11 mouse cellular contexts compared by ENCODE assay signal in the genomic region with DNA sequence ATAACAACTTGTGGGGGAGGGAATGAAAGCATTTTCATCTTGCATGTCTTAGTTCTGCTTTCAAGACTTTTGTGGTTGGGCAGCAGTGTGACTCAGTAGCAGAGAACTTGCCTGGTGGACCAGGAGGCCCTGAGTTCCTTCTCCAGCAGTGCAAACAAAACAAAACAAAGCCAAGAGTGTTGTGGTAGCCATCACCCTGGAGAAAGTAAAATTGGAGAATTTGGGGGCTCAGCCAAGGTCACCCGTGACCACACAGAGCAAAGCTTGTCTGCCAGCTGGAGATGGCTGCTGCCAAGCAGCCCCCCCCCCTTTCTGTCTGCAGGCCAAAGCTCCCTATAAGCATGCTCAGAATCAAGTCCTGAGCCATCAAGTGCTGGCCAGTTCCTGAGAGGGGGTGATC.
A peak's percentile ranks its signal among the peaks of the same experiment; 100 is the strongest.
DNase-seq lines count a peak whose midpoint lies in the region; ATAC-seq and TF ChIP-seq lines count a peak whose summit lies in the region.
"Had no signal": no experiment of that assay in that cellular context is flagged by ENCODE, and none has a peak within 500 bp of the region (broad histone marks: within the 10 kb centered on the region; RNA-seq: fewer than 3 reads in every experiment).

No protein-coding gene starts in this region.

- no peak overlapping the region for H3K9ac ChIP-seq in lung, postnatal 0 days (replicated peaks; ENCODE audit: low read depth)

- no peaks in the 10 kb centered on the region for H3K27me3 ChIP-seq in lung, postnatal 0 days (replicated peaks; ENCODE audit: insufficient read depth, low read length)
- H3K27me3 ChIP-seq in C2C12 (ENCODE audit: control insufficient read depth, insufficient read depth, insufficient read length) (no peaks in the 10 kb centered on the region), myocyte (ENCODE audit: control insufficient read depth, insufficient read depth, insufficient read length) (no peaks in the 10 kb centered on the region)
- H3K27me3 ChIP-seq in heart, embryonic 10.5 days (ENCODE audit: insufficient read depth, poor library complexity, severe bottlenecking) = peaks cover 51% of the 10 kb centered on the region

- no peak overlapping the region for H3K4me2 ChIP-seq in lung, postnatal 0 days (replicated peaks; ENCODE audit: low read depth, low read length)
- peak overlapping the region; percentile 38 for H3K4me2 ChIP-seq in myocyte (ENCODE audit: low read depth)
- H3K4me2 ChIP-seq: heart, embryonic 11.5 days had no signal

- H3ac ChIP-seq in C2C12 (ENCODE audit: control insufficient read depth, insufficient read length, low read depth) (no peak overlapping the region), myocyte (ENCODE audit: control insufficient read depth, insufficient read length) (no peak overlapping the region)

- H3K4me1 ChIP-seq in lung, postnatal 0 days (ENCODE audit: insufficient read depth, low read depth, low read length) = no peaks in the 10 kb centered on the region
- H3K4me1 ChIP-seq in heart, embryonic 10.5 days = no peaks in the 10 kb centered on the region

- no peak for TF ChIP-seq EP300 in lung, postnatal 0 days (IDR thresholded peaks at IDR 0.05)

- no peak for ATAC-seq in lung, postnatal 0 days

- H3K9me3 ChIP-seq in lung, postnatal 0 days (ENCODE audit: low read length) = no peaks in the 10 kb centered on the region
- no peaks in the 10 kb centered on the region for H3K9me3 ChIP-seq in heart, embryonic 10.5 days

- no peaks in the 10 kb centered on the region for H3K36me3 ChIP-seq in lung, postnatal 0 days (ENCODE audit: insufficient read depth, low read length)
- H3K36me3 ChIP-seq in C2C12 (ENCODE audit: control insufficient read depth, insufficient read depth) (no peaks in the 10 kb centered on the region), myocyte (ENCODE audit: control insufficient read depth, insufficient read depth) (no peaks in the 10 kb centered on the region)
- H3K36me3 ChIP-seq in heart, embryonic 10.5 days = no peaks in the 10 kb centered on the region

- no peak for TF ChIP-seq POLR2A in brain, embryonic 14.5 days (IDR thresholded peaks at IDR 0.05; ENCODE audit: borderline replicate concordance, extremely low read depth, insufficient read depth, insufficient read length, poor library complexity, severe bottlenecking)
- TF ChIP-seq POLR2A in myocyte (IDR thresholded peaks at IDR 0.05; ENCODE audit: insufficient read length, low read depth) = no peak

- H3K27ac ChIP-seq in lung, postnatal 0 days (ENCODE audit: low read length) = no peak overlapping the region
- H3K27ac ChIP-seq in heart, embryonic 10.5 days = no peak overlapping the region

- peak; percentile 39 for DNase-seq in lung, postnatal 36 days
- no peak for DNase-seq in lung, postnatal 0 days (ENCODE audit: low spot score)
- DNase-seq in brain, embryonic 14.5 days (ENCODE audit: low read depth) = peak; percentile 43
- no peak for DNase-seq in heart, embryonic 10.5 days (ENCODE audit: low spot score)
- DNase-seq in kidney, postnatal 36 days = no peak
- DNase-seq: adrenal gland, adult 2 months; cerebellum, adult 11 months; thymus, adult 2 months had no signal

- no peak overlapping the region for H3K4me3 ChIP-seq in lung, postnatal 0 days (ENCODE audit: low read depth, low read length)
- no peak overlapping the region for H3K4me3 ChIP-seq in C2C12 (ENCODE audit: insufficient read depth, poor library complexity, severe bottlenecking)
- no peak overlapping the region for H3K4me3 ChIP-seq in myocyte
- no peak overlapping the region for H3K4me3 ChIP-seq in heart, embryonic 10.5 days

- no peaks in the 10 kb centered on the region for H3K79me2 ChIP-seq in C2C12 (ENCODE audit: control insufficient read depth, insufficient read depth)
- H3K79me2 ChIP-seq in myocyte (ENCODE audit: control insufficient read depth, insufficient read depth) = no peaks in the 10 kb centered on the region

- WGBS in lung, postnatal 0 days = 60% methylated on average over 1 of the region's 1 CpGs
- WGBS in heart, embryonic 10.5 days = 64% methylated on average over 1 of the region's 1 CpGs

- no peak for TF ChIP-seq CTCF in lung, postnatal 0 days (IDR thresholded peaks at IDR 0.05)
- no peak for TF ChIP-seq CTCF in C2C12 (IDR thresholded peaks at IDR 0.05; ENCODE audit: control insufficient read depth, insufficient read depth, insufficient read length)
- no peak for TF ChIP-seq CTCF in brain, embryonic 14.5 days (IDR thresholded peaks at IDR 0.05; ENCODE audit: borderline replicate concordance, extremely low read depth, insufficient read depth, insufficient read length)

- H3K79me3 ChIP-seq in C2C12 (ENCODE audit: low read depth) = no peaks in the 10 kb centered on the region

TF ChIP-seq in C2C12, 6 proteins besides CTCF, POLR2A, EP300 and RAD21:
- TF ChIP-seq FOSL1 (IDR thresholded peaks at IDR 0.05; ENCODE audit: insufficient read depth, low read length, poor library complexity, severe bottlenecking) = peak; percentile 23
- TF ChIP-seq USF1 (IDR thresholded peaks at IDR 0.05; ENCODE audit: low read depth) = no peak
- peak; percentile 13 for TF ChIP-seq MYOD1 (IDR thresholded peaks at IDR 0.05; ENCODE audit: control insufficient read depth, insufficient read length, low read depth)

TF ChIP-seq in myocyte, 11 proteins besides CTCF, POLR2A, EP300 and RAD21:
- no peak for TF ChIP-seq MAX (IDR thresholded peaks at IDR 0.05; ENCODE audit: low read depth)
- no peak for TF ChIP-seq E2F4 (IDR thresholded peaks at IDR 0.05; ENCODE audit: insufficient read depth)
- no peak for TF ChIP-seq TCF3 (IDR thresholded peaks at IDR 0.05; ENCODE audit: insufficient read length, low read depth)
- peak in 1 of 3 experiments; percentile 14 for TF ChIP-seq MYOG (IDR thresholded peaks at IDR 0.05; ENCODE audit: control insufficient read depth in 1 of 3, insufficient read depth in 1 of 3, insufficient read length in 2 of 3, low read depth in 2 of 3)
- no peak for TF ChIP-seq TCF12 (IDR thresholded peaks at IDR 0.05; ENCODE audit: insufficient read depth, poor library complexity, severe bottlenecking)
- no peak for TF ChIP-seq USF1 (IDR thresholded peaks at IDR 0.05; ENCODE audit: low read depth)
- no peak for TF ChIP-seq CEBPB (IDR thresholded peaks at IDR 0.05; ENCODE audit: insufficient read depth, poor library complexity, severe bottlenecking)
- TF ChIP-seq POLR2AphosphoS2 (IDR thresholded peaks at IDR 0.05; ENCODE audit: insufficient read length, low read depth) = no peak
- TF ChIP-seq SRF (IDR thresholded peaks at IDR 0.05; ENCODE audit: control insufficient read depth, insufficient read length, low read depth) = no peak

Comparison
In these comparisons a context has a peak if more than half of its experiments do, and no peak if none do; other contexts are left out.
1. DNase-seq: peak in lung, postnatal 36 days (single experiment) and brain, embryonic 14.5 days (single experiment); none in lung, postnatal 0 days (single experiment), heart, embryonic 10.5 days (single experiment) and kidney, postnatal 36 days (0 of 2).